Mouse (Mus musculus): ENCODE measurements around the gene R3hdm2.

Gene R3hdm2

DNA sequence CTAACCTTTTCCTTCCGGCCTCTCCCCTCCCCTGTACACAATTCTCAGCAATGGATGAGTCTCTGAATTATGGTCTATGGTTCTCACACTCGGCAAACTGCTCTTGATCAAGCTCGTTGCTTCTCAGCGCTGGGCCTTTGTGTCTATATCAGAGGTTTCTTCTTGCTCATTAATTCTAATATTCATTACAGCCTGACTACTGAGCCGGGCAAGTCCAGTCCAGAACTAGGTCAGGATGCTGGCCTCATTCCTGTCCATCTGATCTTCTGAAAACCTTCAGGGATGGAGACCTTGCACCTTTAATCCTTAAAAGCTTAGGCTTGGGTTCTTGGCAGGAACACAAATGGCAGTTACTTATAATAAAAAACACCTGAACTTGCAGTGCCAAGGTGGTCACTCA, 119.4 kb downstream of the R3hdm2 start:
- Histone ChIP-seq H3K36me3 (ENCODE audit: insufficient read depth, low read length) (peaks cover 46% of the 10 kb centered on the region), H3K4me3 (replicated peaks; ENCODE audit: low read length) (no peak overlapping the region), H3K9me3 (ENCODE audit: low read length) (no peaks in the 10 kb centered on the region), H3K4me1 (replicated peaks; ENCODE audit: low read depth, low read length) (peaks cover 17% of the 10 kb centered on the region), H3K27me3 (ENCODE audit: insufficient read depth, low read length) (peaks cover 15% of the 10 kb centered on the region; the same call in 1 of the 2 replicates)
- no peak for TF ChIP-seq NANOG (IDR thresholded peaks at IDR 0.05; ENCODE audit: borderline replicate concordance, low read length)
- no peak for TF ChIP-seq CTCF (conservative IDR thresholded peaks at IDR 0.05; ENCODE audit: low read length)
- no peak for TF ChIP-seq POU5F1 (IDR thresholded peaks at IDR 0.05; ENCODE audit: borderline replicate concordance, low read length)

DNA sequence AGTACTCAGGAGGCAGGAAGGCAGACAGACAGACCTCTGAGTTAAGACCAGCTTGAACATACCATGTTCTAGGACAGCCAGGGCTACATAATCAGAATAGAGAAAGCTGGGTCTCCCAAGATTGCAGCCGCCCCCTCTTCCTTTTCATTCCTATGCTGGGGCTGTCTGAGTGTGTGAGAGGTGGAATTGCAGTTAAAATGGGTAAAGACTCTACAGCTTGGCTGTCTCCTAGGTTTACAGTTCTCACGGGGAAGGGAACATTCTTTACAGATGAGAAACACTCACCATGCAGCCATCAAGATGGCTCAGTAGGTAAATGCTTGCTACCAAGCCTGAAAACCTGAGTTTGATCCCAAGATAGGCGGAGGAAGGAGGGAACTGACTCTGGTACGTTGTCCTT, 119.9 kb downstream of the R3hdm2 start:
- no peaks in the 10 kb centered on the region for H3K9me3 ChIP-seq (ENCODE audit: low read length)
- H3K36me3 ChIP-seq (ENCODE audit: insufficient read depth, low read length), result peaks cover 41% of the 10 kb centered on the region
- no peak for TF ChIP-seq NANOG (IDR thresholded peaks at IDR 0.05; ENCODE audit: borderline replicate concordance, low read length)
- TF ChIP-seq CTCF (conservative IDR thresholded peaks at IDR 0.05; ENCODE audit: low read length), result no peak
- no peak for TF ChIP-seq POU5F1 (IDR thresholded peaks at IDR 0.05; ENCODE audit: borderline replicate concordance, low read length)
- H3K27me3 ChIP-seq (ENCODE audit: insufficient read depth, low read length), result peaks cover 18% of the 10 kb centered on the region; the same call in 1 of the 2 replicates
- no peak overlapping the region for H3K4me3 ChIP-seq (replicated peaks; ENCODE audit: low read length)
- H3K4me1 ChIP-seq (replicated peaks; ENCODE audit: low read depth, low read length), result peaks cover 17% of the 10 kb centered on the region

GRCm38 (mm10) chr10:127500894-127501893, 121.1 kb downstream of the R3hdm2 start, which contains the start of gene Stac3:
Gene Stac3 (plus strand): TSS chr10:127501686.
- H3K4me3 ChIP-seq (replicated peaks; ENCODE audit: low read length), result no peak within 1 kb of the TSS
- TF ChIP-seq NANOG (IDR thresholded peaks at IDR 0.05; ENCODE audit: borderline replicate concordance, low read length), result no peak
- no peak for TF ChIP-seq CTCF (conservative IDR thresholded peaks at IDR 0.05; ENCODE audit: low read length)
- TF ChIP-seq POU5F1 (IDR thresholded peaks at IDR 0.05; ENCODE audit: borderline replicate concordance, low read length), result no peak
- peaks cover 31% of the 10 kb centered on the region for H3K36me3 ChIP-seq (ENCODE audit: insufficient read depth, low read length)
- H3K27me3 ChIP-seq (ENCODE audit: insufficient read depth, low read length), result peaks cover 18% of the 10 kb centered on the region; the same call in 1 of the 2 replicates
- H3K4me1 ChIP-seq (replicated peaks; ENCODE audit: low read depth, low read length), result peaks cover 17% of the 10 kb centered on the region
- no peaks in the 10 kb centered on the region for H3K9me3 ChIP-seq (ENCODE audit: low read length)

DNA sequence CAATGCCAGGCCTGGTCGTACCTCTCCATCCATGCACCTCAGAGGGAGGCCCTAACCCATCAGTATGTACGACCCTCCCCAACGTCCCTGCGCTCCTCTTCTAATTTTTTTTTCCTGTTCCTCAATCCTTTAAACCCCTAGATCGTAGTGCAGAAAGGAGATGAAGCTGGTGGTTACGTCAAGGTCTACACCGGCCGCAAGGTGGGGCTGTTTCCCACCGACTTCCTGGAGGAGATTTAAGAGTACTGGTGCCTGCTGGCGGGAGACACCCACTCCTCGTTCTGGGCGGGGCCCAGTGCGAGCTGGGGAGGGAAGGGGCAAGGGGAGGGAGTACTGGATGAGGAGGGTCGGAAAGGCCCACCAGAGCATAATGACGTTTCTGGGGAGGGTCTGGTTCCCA, 128.1 kb downstream of the R3hdm2 start:
- Histone ChIP-seq H3K9me3 (ENCODE audit: low read length) (peaks cover 6% of the 10 kb centered on the region), H3K36me3 (ENCODE audit: insufficient read depth, low read length) (no peaks in the 10 kb centered on the region), H3K4me3 (replicated peaks; ENCODE audit: low read length) (peak overlapping the region; percentile 79), H3K4me1 (replicated peaks; ENCODE audit: low read depth, low read length) (peaks cover 56% of the 10 kb centered on the region), H3K27me3 (ENCODE audit: insufficient read depth, low read length) (peaks cover 67% of the 10 kb centered on the region)
- TF ChIP-seq POU5F1 (IDR thresholded peaks at IDR 0.05; ENCODE audit: borderline replicate concordance, low read length) (no peak), CTCF (conservative IDR thresholded peaks at IDR 0.05; ENCODE audit: low read length) (peak; percentile 61), NANOG (IDR thresholded peaks at IDR 0.05; ENCODE audit: borderline replicate concordance, low read length) (no peak)

GRCm38 (mm10) chr10:127509051-127509836, 129.1 kb downstream of the R3hdm2 start:
- H3K36me3 ChIP-seq (ENCODE audit: insufficient read depth, low read length), result no peaks in the 10 kb centered on the region
- peaks cover 69% of the 10 kb centered on the region for H3K27me3 ChIP-seq (ENCODE audit: insufficient read depth, low read length)
- peaks cover 6% of the 10 kb centered on the region for H3K9me3 ChIP-seq (ENCODE audit: low read length)
- peak overlapping the region; percentile 79 for H3K4me3 ChIP-seq (replicated peaks; ENCODE audit: low read length)
- H3K4me1 ChIP-seq (replicated peaks; ENCODE audit: low read depth, low read length), result peaks cover 66% of the 10 kb centered on the region
- peak; percentile 85 for TF ChIP-seq CTCF (conservative IDR thresholded peaks at IDR 0.05; ENCODE audit: low read length)
- TF ChIP-seq POU5F1 (IDR thresholded peaks at IDR 0.05; ENCODE audit: borderline replicate concordance, low read length), result peak; percentile 99
- no peak for TF ChIP-seq NANOG (IDR thresholded peaks at IDR 0.05; ENCODE audit: borderline replicate concordance, low read length)

DNA sequence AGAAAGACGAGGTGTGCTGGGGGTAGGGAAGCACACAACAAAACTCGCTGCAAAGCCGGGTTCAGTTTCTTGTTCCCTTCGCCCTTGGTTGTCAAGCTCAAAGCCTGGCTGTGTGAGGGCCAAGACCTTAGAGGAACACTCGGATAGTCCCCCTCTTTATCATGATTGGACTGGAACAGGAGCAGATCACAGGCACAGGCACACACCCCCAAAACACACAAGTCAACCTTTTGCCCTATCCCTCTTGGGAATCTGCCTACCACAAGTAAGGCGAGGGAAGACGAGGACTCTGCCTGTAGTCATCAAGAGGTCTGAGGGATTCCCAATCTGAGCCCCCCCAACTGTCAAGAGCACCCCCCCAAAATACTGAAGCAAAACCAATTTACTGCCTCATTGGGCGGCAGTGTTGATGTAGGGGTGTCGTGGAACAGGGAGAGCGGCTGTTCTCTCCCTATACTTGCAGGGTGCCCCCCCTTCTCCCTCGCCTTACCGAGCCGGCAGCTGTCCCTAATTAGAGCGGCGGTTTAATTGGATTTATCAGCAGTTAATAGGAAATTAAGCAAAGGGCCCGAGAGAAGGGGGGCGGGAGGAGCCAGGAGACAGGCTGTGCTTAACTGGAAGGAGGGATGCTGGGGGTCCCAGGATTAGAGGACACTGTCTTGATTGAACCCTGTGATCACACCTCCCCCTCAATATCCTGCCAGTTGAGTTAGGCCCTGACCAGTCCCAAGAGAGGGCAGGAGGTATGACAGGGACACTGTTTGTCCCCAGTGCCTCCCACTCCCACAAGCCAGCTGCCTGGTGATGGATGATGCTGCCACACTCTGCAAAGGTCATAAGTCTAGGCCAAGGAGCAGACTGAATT, 129.9 kb downstream of the R3hdm2 start:
- Histone ChIP-seq H3K4me3 (replicated peaks; ENCODE audit: low read length) (peak overlapping the region; percentile 79), H3K27me3 (ENCODE audit: insufficient read depth, low read length) (peaks cover 73% of the 10 kb centered on the region), H3K9me3 (ENCODE audit: low read length) (peaks cover 6% of the 10 kb centered on the region), H3K4me1 (replicated peaks; ENCODE audit: low read depth, low read length) (peaks cover 74% of the 10 kb centered on the region), H3K36me3 (ENCODE audit: insufficient read depth, low read length) (no peaks in the 10 kb centered on the region)
- TF ChIP-seq NANOG (IDR thresholded peaks at IDR 0.05; ENCODE audit: borderline replicate concordance, low read length) (no peak), CTCF (conservative IDR thresholded peaks at IDR 0.05; ENCODE audit: low read length) (no peak), POU5F1 (IDR thresholded peaks at IDR 0.05; ENCODE audit: borderline replicate concordance, low read length) (no peak)

DNA sequence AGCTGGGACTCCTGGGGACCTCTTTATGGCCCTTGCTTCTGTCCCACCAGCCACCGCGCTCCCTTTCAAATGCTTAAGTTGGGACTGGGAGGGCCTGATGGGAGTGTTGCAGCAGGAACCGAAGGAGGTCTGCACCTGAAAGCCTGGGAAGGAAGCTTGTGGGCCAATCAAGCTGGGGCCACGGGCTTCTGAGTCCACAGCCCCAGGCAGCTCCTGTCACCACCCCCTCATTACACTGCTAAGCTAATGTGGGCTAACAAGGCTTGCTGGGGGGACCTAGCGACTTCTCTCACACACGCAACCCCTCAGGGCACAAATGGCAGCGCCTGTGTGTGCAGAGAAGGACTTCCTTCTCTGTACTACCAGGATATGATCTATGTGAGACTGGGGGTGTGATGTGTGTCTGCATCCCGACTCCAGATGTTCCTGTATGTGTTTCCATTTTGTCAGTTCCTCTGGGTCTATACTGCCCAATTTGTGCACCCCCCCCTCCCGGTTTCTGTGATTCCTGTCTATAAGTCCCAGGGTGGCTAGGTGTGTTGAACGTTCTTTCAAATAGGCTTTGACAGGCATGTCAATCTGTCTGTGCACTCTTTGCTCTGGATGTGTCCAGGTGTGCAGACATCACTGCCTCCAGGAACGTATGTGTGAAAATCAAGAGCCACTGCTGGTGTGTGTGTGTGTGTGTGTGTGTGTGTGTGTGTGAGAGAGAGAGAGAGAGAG, 130.9 kb downstream of the R3hdm2 start:
- peaks cover 6% of the 10 kb centered on the region for H3K9me3 ChIP-seq (ENCODE audit: low read length)
- H3K4me1 ChIP-seq (replicated peaks; ENCODE audit: low read depth, low read length), result peaks cover 84% of the 10 kb centered on the region
- H3K4me3 ChIP-seq (replicated peaks; ENCODE audit: low read length), result peak overlapping the region; percentile 79
- H3K36me3 ChIP-seq (ENCODE audit: insufficient read depth, low read length), result peaks cover 5% of the 10 kb centered on the region
- H3K27me3 ChIP-seq (ENCODE audit: insufficient read depth, low read length), result peaks cover 83% of the 10 kb centered on the region
- TF ChIP-seq NANOG (IDR thresholded peaks at IDR 0.05; ENCODE audit: borderline replicate concordance, low read length), result no peak
- no peak for TF ChIP-seq CTCF (conservative IDR thresholded peaks at IDR 0.05; ENCODE audit: low read length)
- TF ChIP-seq POU5F1 (IDR thresholded peaks at IDR 0.05; ENCODE audit: borderline replicate concordance, low read length), result no peak
